Mouse (Mus musculus) retina, postnatal 1 day (tissue): Measurements from ENCODE around the gene Dmap1.
A peak's percentile ranks its signal among the peaks of the same experiment; 100 is the strongest.

Experiments
- DNase-seq: peaks from one replicate; pipeline ENCODE4 v3.0.0-alpha.2; 2012

Gene Dmap1

DNA sequence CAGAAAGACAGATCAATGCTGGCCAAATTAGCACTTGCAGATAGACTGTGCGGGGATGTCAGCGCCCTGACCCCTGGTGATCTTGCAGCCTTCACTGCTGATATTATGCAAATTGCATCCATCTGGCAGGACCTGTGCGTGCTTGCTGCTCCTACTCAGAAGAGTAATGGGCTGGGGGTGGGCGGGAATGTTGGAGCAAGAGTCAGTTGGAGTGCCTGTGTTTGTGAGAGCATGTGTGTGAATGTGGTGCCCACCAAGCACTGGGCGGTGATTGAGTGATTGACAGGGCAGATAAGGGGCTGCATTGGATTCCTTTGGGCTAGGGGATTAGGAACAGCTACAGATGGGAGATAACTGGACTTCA is 26.6 kb downstream of the Dmap1 start:
- DNase-seq = no peak

DNA sequence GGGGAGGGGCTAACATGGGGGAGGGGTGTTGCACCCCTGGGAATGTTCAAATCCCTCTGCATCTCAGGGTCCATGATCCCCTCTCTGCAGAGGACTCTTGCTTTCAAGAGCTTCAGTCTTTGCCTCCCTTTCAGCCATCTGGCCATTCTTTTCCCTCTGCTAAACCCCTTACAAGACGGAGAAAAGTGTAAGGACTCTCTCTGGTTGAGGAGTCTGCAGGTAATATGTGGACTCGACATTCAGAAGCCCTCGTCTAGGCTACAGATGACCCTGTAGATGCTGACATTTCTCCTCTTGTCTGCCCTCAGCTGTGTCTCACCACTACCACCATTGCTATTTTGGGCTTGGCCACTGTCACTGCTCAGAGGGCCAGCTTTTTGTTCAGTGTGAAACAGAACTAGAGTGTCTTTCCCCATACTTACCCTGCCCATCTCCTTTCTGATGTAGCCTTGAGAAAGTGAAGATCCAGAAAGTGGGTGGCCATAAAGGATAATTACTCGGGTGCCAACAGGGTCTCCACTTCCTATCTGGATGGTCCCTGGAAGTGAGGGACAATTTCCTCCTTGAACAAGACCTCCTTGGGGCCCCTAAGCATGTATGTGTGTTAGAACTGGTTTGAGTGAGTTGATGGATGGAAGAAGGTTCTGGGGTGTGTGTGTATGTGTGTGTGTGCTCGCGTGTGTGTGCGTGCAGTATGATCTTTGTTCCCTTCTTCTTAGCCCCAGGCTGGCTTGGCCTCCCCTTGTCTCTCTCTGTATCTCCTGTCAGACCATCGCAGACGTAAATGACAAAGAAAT is 27.2 kb downstream of the Dmap1 start:
- DNase-seq = no peak

DNA sequence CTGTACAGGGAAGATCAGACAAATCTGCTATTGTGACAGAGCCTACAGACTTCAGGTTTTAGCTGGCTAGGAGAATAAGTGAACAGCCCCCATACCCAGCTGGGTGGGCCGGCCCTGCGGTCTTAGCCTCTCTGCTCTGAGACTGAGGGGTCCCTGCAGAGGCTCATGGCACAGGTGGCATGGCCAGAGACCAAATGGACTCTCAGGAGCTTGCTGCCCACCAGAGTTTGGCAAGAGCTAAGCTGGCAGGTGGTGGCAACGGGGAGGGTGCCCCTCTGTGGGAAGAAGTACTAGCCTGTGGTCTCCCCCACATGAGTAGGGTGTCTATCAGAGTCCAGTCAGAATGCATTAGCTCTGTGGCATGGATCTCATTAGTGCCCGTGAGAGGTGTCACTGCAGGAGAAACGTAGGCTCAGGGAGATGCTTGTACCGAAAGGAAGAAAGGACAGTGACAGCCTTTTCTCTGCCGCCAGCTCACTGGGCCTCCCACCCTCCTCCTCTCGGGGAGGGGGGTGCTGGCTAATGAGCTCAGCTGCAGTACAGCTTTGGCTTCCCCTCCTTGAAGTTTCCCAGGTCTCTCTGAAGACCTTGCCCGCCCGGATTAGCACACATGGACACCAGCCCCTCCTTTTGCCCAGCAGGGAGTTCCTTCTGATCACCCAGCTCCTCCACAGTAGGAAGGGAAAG is 27.9 kb downstream of the Dmap1 start:
- DNase-seq = peak; percentile 65

GRCm38 (mm10) chr4:117652727-117653126 is 29.3 kb downstream of the Dmap1 start:
- no peak for DNase-seq

DNA sequence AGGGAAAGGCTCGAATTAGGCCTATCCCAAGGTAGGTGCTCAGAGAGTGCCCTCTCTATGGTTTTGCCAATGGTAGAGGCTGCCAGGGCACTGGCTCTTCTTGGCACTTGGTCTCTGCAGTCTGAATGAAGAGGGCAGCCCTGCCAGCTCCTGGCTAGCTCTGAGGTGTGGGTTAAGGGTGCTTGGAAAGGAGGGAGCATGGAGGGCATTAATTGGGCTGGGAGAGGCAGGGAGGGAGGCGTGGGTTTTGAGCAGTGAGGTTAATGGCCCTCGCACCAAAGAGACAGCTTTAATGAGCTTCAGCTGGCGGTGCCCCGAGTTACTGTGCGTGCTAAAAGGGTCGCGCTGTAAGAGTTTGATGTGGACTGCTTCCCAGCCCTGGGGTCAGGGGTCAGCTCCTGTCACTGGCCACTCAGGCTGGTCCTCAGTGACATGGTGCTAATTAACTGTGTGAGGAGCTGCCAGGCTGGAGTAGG is 30.4 kb downstream of the Dmap1 start:
- peak; percentile 59 for DNase-seq

GRCm38 (mm10) chr4:117646926-117647755 is 34.9 kb downstream of the Dmap1 start:
- DNase-seq = no peak

- DNase-seq = no peak
These were observed 35.6 kb downstream of the Dmap1 start for GRCm38 (mm10) chr4:117646496-117646895.

GRCm38 (mm10) chr4:117645859-117646258 is 36.2 kb downstream of the Dmap1 start:
- no peak for DNase-seq

DNA sequence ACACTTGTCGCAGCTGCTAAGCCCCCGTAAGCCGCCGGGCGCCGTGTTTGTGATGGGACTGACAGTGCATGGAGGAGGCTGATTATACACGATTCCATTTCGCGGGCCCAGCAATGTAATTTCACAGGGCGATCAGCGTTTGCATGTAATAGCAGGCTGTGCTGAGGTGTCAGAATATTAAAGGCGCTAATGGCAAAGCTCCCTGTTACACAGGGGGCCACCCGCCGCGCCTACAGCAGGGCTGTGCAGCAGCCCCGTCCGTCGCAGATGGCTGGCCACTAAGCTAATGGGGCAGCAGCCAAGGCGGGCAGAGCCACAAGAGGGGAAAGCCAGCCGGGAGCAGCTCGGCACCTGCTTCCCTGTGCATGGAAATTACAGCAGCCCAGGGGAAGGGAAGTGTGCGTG is 37.0 kb downstream of the Dmap1 start:
- peak; percentile 72 for DNase-seq

- no peak for DNase-seq
These were observed 40.3 kb downstream of the Dmap1 start for GRCm38 (mm10) chr4:117641804-117642203.

GRCm38 (mm10) chr4:117640925-117641703 is 41.0 kb downstream of the Dmap1 start:
- DNase-seq = no peak

DNA sequence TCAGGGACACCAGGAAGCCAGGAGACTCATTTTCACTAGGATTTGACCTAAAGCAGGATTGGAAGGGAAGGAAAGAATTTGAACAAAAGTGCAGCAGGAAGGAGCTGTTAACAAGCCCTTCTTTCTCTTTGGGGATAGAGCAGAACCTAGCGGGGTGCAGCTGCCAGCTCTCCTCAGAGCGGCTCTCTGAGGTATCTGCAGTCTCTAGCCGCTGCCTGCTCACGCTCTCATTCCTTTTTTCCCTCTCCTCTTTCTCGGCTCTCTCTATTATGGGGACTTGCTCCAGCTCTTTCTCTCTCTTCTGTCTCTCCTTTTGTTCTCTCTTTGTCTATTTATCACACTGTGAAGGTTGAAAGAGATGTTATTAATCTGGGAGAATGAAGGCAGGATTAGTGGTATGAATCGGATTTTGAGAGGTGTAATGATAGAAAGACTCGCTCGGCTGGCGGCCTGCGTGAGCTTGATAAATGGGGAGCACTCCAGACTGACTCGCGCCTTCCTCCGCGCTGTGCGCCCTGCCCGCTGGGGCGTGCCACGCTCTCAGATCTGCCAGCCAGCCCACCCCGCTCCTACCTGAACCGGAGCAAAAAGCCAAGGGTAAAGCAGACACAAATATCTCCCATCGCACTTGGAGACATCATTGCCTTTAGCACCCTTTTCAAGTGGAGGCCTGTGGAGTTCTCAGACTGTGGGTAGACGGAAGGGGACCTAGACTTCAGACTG is 45.0 kb downstream of the Dmap1 start:
- no peak for DNase-seq

GRCm38 (mm10) chr4:117636152-117636551 is 45.9 kb downstream of the Dmap1 start:
- DNase-seq = no peak

- no peak for DNase-seq
These were observed 47.4 kb downstream of the Dmap1 start for GRCm38 (mm10) chr4:117634642-117635041.

- DNase-seq = no peak
These were observed 48.5 kb downstream of the Dmap1 start for GRCm38 (mm10) chr4:117633527-117633926.

DNA sequence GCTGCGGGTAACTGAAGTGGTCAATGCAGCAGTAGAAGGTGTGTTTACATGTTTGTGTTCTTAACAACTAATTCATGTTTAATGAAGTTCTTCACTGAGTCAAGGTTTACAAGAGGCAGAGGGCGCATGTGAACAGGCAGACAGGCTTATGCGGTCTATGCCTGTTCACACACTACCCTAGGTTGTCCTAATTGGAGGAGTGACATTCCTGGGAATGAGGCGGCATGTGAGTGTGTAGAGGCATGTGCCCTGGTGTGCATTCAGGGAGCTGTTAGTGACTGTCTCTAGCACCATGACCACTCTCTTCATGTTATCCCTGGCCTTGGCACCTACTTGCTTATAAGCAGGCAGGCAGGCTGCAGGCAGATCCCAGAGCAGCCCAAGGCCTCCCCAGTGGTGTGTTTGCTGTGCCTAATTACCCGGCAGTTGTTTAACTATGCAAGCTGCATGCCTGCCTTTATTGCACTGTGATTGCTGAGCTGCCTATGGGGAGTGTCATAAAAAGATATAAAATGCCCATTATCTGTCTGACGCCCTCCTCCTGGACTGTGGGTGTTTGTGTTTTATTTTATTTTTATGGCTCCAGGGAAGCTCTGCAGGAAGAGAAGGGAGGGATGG is 51.9 kb downstream of the Dmap1 start:
- no peak for DNase-seq

- DNase-seq = no peak
These were observed 53.6 kb downstream of the Dmap1 start for GRCm38 (mm10) chr4:117628464-117628863.
